Mouse (Mus musculus) gastrocnemius, adult 2 months (tissue): ENCODE data around the gene Gimap8. TPM values are rescaled to one million over a fixed set of nuclear protein-coding genes. Genes with fewer than 3 reads are reported as not detected.
A peak's percentile ranks its signal among the peaks of the same experiment; 100 is the strongest.

Source experiments
- DNase-seq: peaks from one replicate; pipeline ENCODE4 v3.0.0; 2022
- H3K27ac ChIP-seq: fragments of 200-600 bp; 2 replicates; pipeline ENCODE4 v1.8.1; 2022; ENCODE audit warnings: mild to moderate bottlenecking
- H3K4me3 ChIP-seq: fragments of 200-600 bp; 2 replicates; pipeline ENCODE4 v1.8.1; 2022; ENCODE audit warnings: mild to moderate bottlenecking, moderate library complexity
- CTCF ChIP-seq: fragments of 200-600 bp; IDR thresholded peaks from 2 replicates; pipeline ENCODE4 v1.8.1; 2022; ENCODE audit warnings: antibody characterized with exemption, mild to moderate bottlenecking, moderate library complexity
- intact Hi-C: fragments of 180-260 bp; cut with DNase I; formaldehyde crosslinking; loops from one replicate; pipeline ENCODE4 v1.15.1; 2025
- total RNA-seq, 2 experiments: library from RNA; stranded (reverse); gene quantifications; 2 replicates each; pipeline ENCODE4 v1.2.3; 2021

The Gimap8 gene
- total RNA-seq, 2 experiments from 2014 or later = 2.4 to 3.2 TPM

DNA sequence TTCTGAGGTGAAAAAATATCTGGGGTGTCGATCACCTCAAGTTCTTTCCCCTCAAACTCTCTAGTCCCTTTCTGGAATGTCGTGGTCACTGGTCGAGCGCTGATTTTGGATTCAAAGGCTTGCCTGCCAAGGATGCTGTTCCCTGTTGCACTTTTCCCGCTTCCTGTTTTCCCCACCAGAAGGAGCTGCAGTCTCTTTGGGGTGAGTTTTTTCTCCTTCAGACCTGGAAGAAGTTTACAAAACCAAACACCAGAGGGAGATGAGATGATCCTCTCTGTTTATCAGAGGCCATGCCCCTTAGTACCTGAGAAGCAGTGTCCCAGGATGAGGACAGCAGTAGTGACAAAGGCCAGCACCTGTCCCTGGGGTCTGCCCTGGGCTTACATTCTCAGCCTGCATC, 55.6 kb downstream of the Gimap8 start:
- Histone ChIP-seq H3K4me3 (no peak overlapping the region), H3K27ac (peak overlapping the region; percentile 87)
- DNase-seq = no peak
- intact Hi-C loops = loop anchor here (5.0 kb wide), 1 partner anchor 45 kb away; the partner anchor contains the start of gene Gimap5
- no peak for TF ChIP-seq CTCF

DNA sequence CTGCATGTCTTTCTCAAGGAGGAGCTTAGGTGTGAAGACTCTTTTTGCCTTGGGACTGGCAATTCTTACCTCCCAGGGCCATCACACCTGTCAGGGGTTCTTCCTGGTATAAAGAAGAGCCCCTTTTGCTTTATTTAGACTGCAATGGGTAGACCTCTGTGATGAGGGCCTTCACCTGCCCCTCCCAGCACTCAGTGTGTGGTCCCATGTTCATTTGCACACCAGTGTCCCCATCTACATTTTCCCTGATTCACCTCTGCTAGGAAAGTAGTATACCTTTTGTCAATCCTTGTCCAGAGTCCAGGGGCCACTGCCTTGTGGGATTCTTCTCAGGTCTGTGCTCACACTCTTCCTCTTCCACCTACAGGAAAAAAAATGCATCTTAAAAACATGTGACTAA, 57.1 kb downstream of the Gimap8 start:
- peak overlapping the region; percentile 58; the same call in 1 of the 2 replicates for H3K27ac ChIP-seq
- no peak for DNase-seq
- intact Hi-C loops = loop anchor here (5.0 kb wide), 1 partner anchor 43 kb away; the partner anchor contains the start of gene Gimap5
- no peak overlapping the region for H3K4me3 ChIP-seq
- no peak for TF ChIP-seq CTCF

DNA sequence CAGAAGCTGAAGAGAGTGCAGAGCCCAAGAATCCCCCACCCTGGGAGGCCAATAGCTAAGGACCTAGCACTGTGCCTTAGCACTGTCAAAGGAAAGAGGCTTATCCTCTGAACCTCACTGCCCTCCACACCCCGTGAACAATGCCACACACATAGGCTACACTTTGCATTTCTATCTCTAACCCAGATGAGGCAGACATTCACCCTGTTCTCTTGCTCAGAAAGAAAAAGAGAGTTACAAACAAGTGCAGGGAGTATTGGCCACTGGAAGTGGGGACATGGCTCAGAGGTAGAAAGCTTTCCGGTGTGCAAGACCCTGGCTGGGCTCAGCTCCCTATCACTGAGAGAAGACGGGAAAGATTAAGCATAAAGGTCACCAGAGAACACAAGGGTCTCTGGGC, 59.1 kb downstream of the Gimap8 start:
- no peak for DNase-seq
- intact Hi-C loops = no loop called here
- H3K27ac ChIP-seq = peak overlapping the region; percentile 85
- no peak for TF ChIP-seq CTCF
- H3K4me3 ChIP-seq = peak overlapping the region; percentile 71

Other genes starting within 250 kb of the Gimap8 start
- 10 to 100 TPM; 45.4 to 52.3 TPM for gene Zfp467, start 201.4 kb upstream of the Gimap8 start, total RNA-seq
- under 1 TPM; 0.50 to 0.69 TPM for gene Sspo, start 199.0 kb upstream of the Gimap8 start, total RNA-seq
- gene Atp6v0e2, start 109.6 kb upstream of the Gimap8 start, total RNA-seq = 10 to 100 TPM; 48.3 to 53.7 TPM
- 10 to 100 TPM; 17.1 to 20.2 TPM for gene Lrrc61, start 92.4 kb upstream of the Gimap8 start, total RNA-seq
- 10 to 100 TPM; 13.9 to 22.2 TPM for gene Rarres2, start 74.4 kb upstream of the Gimap8 start, total RNA-seq
- gene Gm45021, start 57.6 kb upstream of the Gimap8 start, total RNA-seq = not detected
- 10 to 100 TPM; 27.8 to 33.5 TPM for gene Repin1, start 53.4 kb upstream of the Gimap8 start, total RNA-seq
- gene Gm44965, start 53.3 kb upstream of the Gimap8 start, total RNA-seq = not detected
- gene Zfp775, start 45.2 kb upstream of the Gimap8 start, total RNA-seq = 1 to 10 TPM; 8.0 to 10.0 TPM
- gene AI854703, start 20.5 kb upstream of the Gimap8 start, total RNA-seq = under 1 TPM; 0.38 to 0.50 TPM
- gene Gimap9, start 28.9 kb downstream of the Gimap8 start, total RNA-seq = 1 to 10 TPM; 1.1 to 1.2 TPM
- 1 to 10 TPM; 3.6 to 5.5 TPM for gene Gimap4, start 37.3 kb downstream of the Gimap8 start, total RNA-seq
- gene Gimap6, start 61.0 kb downstream of the Gimap8 start, total RNA-seq = 10 to 100 TPM in 1 of 2 experiments, 1 to 10 TPM in 1; 8.4 to 13.8 TPM
- gene Gm28053, start 71.4 kb downstream of the Gimap8 start, total RNA-seq = under 1 TPM in 1 of 2 experiments, not detected in 1; 0.84 TPM
- gene Gimap7, start 71.4 kb downstream of the Gimap8 start, total RNA-seq = not detected
- 1 to 10 TPM; 2.2 to 2.3 TPM for gene Gimap1, start 91.8 kb downstream of the Gimap8 start, total RNA-seq
- 1 to 10 TPM; 1.5 to 1.6 TPM for gene Gimap5, start 99.0 kb downstream of the Gimap8 start, total RNA-seq
- gene Gimap3, start 123.6 kb downstream of the Gimap8 start, total RNA-seq = not detected
- gene Tmem176a, start 193.7 kb downstream of the Gimap8 start, total RNA-seq = 1 to 10 TPM; 3.4 to 5.3 TPM
- gene Tmem176b, start 194.3 kb downstream of the Gimap8 start, total RNA-seq = 10 to 100 TPM; 11.4 to 12.9 TPM
- gene Aoc1, start 225.7 kb downstream of the Gimap8 start, total RNA-seq = not detected